Mouse (Mus musculus) urinary bladder, adult 2 months (tissue): ENCODE measurements around the gene Dedd2. TPM values are rescaled to one million over a fixed set of nuclear protein-coding genes. Genes with fewer than 3 reads are reported as not detected.

Experiments used
- DNase-seq: peaks from one replicate; pipeline ENCODE4 v3.0.0; 2022; ENCODE audit warnings: low spot score
- polyA plus RNA-seq: library from polyadenylated mRNA; depleted of rRNA; stranded (reverse); fragments of >200 nt; gene quantifications from 2 replicates; pipeline ENCODE4 v1.2.3, GENCODE M21; 2012

Gene Dedd2
- polyA plus RNA-seq, 1 experiment = 13.8 TPM

- no peak for DNase-seq
Measured at GRCm38 (mm10) chr7:25246759-25247137, 26.3 kb upstream of the Dedd2 start.

- DNase-seq = no peak
Measured at GRCm38 (mm10) chr7:25246079-25246758, 25.8 kb upstream of the Dedd2 start.

- DNase-seq = no peak
Measured at GRCm38 (mm10) chr7:25244562-25245369, 24.4 kb upstream of the Dedd2 start.

- no peak for DNase-seq
Measured at GRCm38 (mm10) chr7:25243361-25243760, 22.9 kb upstream of the Dedd2 start.

GRCm38 (mm10) chr7:25241062-25241461, 20.6 kb upstream of the Dedd2 start:
- DNase-seq = no peak

- DNase-seq = no peak
Measured at GRCm38 (mm10) chr7:25240631-25241030, 20.2 kb upstream of the Dedd2 start.

GRCm38 (mm10) chr7:25238829-25239623, 18.6 kb upstream of the Dedd2 start:
- DNase-seq = no peak

GRCm38 (mm10) chr7:25238015-25238706, 17.7 kb upstream of the Dedd2 start:
- DNase-seq = peak; percentile 72

GRCm38 (mm10) chr7:25237249-25238014, 17.0 kb upstream of the Dedd2 start, which contains the start of gene Gsk3a:
TSS of gene Gsk3a (minus strand) at chr7:25237851.
- peak; percentile 88 for DNase-seq

GRCm38 (mm10) chr7:25235526-25235925, 15.1 kb upstream of the Dedd2 start:
- no peak for DNase-seq

- no peak for DNase-seq
Measured at GRCm38 (mm10) chr7:25233061-25233460, 12.6 kb upstream of the Dedd2 start.

- no peak for DNase-seq
Measured at GRCm38 (mm10) chr7:25232101-25232648, 11.8 kb upstream of the Dedd2 start.

- DNase-seq = no peak
Measured at GRCm38 (mm10) chr7:25230690-25231285, 10.4 kb upstream of the Dedd2 start.

- no peak for DNase-seq
Measured at GRCm38 (mm10) chr7:25227523-25228300, 7.3 kb upstream of the Dedd2 start.

- DNase-seq = no peak
Measured at GRCm38 (mm10) chr7:25222275-25222967, 2.0 kb upstream of the Dedd2 start.

GRCm38 (mm10) chr7:25221102-25221883, 878 bp upstream of the Dedd2 start, which contains the start of gene Zfp526:
TSS of gene Zfp526 (plus strand) at chr7:25221425.
- DNase-seq = peak; percentile 91

GRCm38 (mm10) chr7:25219756-25220456, 509 bp downstream of the Dedd2 start:
- peak; percentile 90 for DNase-seq
